Mouse (Mus musculus): ENCODE results near the gene Spryd4. TPM values are rescaled to one million over a fixed set of nuclear protein-coding genes. Genes with fewer than 3 reads are reported as not detected.
"Not testable (repeated sequence)": the region's sequence is repeated elsewhere in the genome, so short reads cannot be mapped to it uniquely, and the experiment has no call there.

Gene Spryd4
- total and polyA plus RNA-seq, 2 experiments from 2014 or later, result 21.4 to 29.5 TPM

DNA sequence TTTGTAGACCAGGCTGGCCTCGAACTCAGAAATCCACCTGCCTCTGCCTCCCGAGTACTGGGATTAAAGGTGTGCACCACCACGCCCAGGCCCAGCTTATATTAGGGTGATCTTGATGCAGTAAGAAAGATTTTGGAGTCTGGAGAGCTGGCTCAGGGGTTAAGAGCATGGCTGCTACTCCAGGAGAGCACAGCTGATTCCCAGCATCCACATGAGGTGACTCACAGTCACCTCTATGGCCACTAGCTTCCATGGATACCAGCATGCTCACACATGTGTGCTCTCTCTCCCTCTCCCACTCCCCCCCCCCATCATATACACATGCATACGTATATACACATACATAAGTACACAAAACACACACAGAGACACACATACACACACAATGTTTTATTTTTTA is 34.3 kb downstream of the Spryd4 start:
- 83% methylated on average over 4 of the region's 4 CpGs for WGBS
- TF ChIP-seq CTCF (IDR thresholded peaks at IDR 0.05), result no peak
- H3K27ac ChIP-seq (ENCODE audit: low read depth, low read length), result no peak overlapping the region
- H3K4me1 ChIP-seq (ENCODE audit: insufficient read depth, low read length), result peaks cover 3% of the 10 kb centered on the region; the same call in 1 of the 2 replicates
- DNase-seq (ENCODE audit: low spot score), result no peak
- ATAC-seq (ENCODE audit: low FRiP score), result no peak
- no peaks in the 10 kb centered on the region for H3K36me3 ChIP-seq (ENCODE audit: insufficient read depth, low read length)
- no peaks in the 10 kb centered on the region for H3K27me3 ChIP-seq (ENCODE audit: insufficient read depth, low read length)
- H3K9ac ChIP-seq (replicated peaks; ENCODE audit: low read length, poor library complexity, severe bottlenecking), result no peak overlapping the region
- no peaks in the 10 kb centered on the region for H3K9me3 ChIP-seq (ENCODE audit: low read length)
- H3K4me2 ChIP-seq (ENCODE audit: low read depth, low read length, poor library complexity, severe bottlenecking), result no peak overlapping the region
- no peak overlapping the region for H3K4me3 ChIP-seq (ENCODE audit: low read depth, low read length)

DNA sequence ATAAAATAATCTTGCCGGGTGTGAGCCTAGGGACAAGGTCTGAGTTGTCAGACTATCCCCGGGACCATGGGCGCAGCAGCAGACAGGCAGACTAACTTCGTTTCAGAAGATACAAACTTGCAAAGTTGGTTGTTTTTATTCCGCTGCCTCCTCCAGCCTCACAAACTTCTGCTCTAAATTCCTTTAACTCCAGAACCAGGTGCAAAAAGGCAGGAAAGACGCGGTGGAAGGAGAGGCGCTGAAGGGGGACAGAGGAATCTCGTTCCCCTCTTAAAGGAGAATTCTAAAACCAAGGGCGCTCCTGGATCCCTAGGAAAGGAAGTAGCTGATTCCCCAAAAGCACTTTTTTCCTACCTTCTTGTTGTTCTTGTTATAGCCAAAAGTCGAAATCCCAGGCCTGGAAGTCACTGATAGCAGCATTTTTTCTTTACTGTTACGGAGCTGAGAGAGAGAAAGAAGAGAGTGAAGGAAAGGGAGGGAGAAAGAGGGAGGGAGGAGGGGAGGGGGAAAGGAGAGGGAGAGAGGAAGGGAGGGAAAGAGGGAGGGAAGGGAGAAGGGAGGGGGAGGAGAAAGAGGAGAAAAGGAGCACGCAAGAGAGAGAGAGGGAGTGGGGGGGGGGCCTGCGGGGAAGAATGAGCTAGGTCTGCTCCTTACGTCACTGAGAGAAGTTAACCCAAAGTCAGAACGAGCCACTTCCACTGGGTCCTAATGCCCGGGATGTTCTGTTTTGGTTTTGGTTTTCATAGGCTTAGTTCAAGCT is 35.4 kb downstream of the Spryd4 start:
- DNase-seq (ENCODE audit: low spot score), result peak; percentile 85
- peak; percentile 68; the same call in 1 of the 2 replicates for ATAC-seq (ENCODE audit: low FRiP score)
- Histone ChIP-seq H3K36me3 (ENCODE audit: insufficient read depth, low read length) (no peaks in the 10 kb centered on the region), H3K9me3 (ENCODE audit: low read length) (no peaks in the 10 kb centered on the region), H3K9ac (replicated peaks; ENCODE audit: low read length, poor library complexity, severe bottlenecking) (peak overlapping the region; percentile 52), H3K4me2 (ENCODE audit: low read depth, low read length, poor library complexity, severe bottlenecking) (peak overlapping the region; percentile 55), H3K27ac (ENCODE audit: low read depth, low read length) (peak overlapping the region; percentile 19; the same call in 1 of the 2 replicates), H3K4me1 (ENCODE audit: insufficient read depth, low read length) (peaks cover 3% of the 10 kb centered on the region; the same call in 1 of the 2 replicates), H3K4me3 (ENCODE audit: low read depth, low read length) (peak overlapping the region; percentile 42), H3K27me3 (ENCODE audit: insufficient read depth, low read length) (no peaks in the 10 kb centered on the region)
- WGBS, result under 1% methylated on average over 17 of the region's 17 CpGs
- no peak for TF ChIP-seq CTCF (IDR thresholded peaks at IDR 0.05)

DNA sequence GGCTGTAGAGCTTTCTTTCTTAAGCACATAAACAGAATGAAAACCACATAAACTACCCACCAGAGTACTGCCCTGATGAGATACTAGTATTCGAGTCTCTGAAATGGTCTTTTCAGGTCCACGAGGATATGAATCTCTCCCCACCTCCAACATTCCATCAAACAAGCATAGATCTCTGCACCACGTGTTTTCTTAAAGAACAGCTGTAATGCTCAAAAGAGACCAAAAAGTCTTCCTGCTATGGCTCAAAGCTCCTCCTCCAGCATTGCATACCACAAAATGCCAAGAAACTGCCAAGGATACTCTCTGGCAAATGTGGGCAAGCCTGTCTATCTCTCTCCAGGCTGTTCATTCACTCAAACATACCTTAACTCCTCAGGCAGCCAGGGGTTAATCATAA is 36.3 kb downstream of the Spryd4 start:
- H3K9me3 ChIP-seq (ENCODE audit: low read length), result no peaks in the 10 kb centered on the region
- H3K27me3 ChIP-seq (ENCODE audit: insufficient read depth, low read length), result no peaks in the 10 kb centered on the region
- peak overlapping the region; percentile 52 for H3K9ac ChIP-seq (replicated peaks; ENCODE audit: low read length, poor library complexity, severe bottlenecking)
- ATAC-seq (ENCODE audit: low FRiP score), result no peak
- H3K4me2 ChIP-seq (ENCODE audit: low read depth, low read length, poor library complexity, severe bottlenecking), result peak overlapping the region; percentile 55
- H3K4me3 ChIP-seq (ENCODE audit: low read depth, low read length), result peak overlapping the region; percentile 42
- no peak overlapping the region for H3K27ac ChIP-seq (ENCODE audit: low read depth, low read length)
- 8% methylated on average over 3 of the region's 3 CpGs for WGBS
- H3K4me1 ChIP-seq (ENCODE audit: insufficient read depth, low read length), result peaks cover 3% of the 10 kb centered on the region; the same call in 1 of the 2 replicates
- DNase-seq (ENCODE audit: low spot score), result no peak
- no peaks in the 10 kb centered on the region for H3K36me3 ChIP-seq (ENCODE audit: insufficient read depth, low read length)
- TF ChIP-seq CTCF (IDR thresholded peaks at IDR 0.05), result no peak

DNA sequence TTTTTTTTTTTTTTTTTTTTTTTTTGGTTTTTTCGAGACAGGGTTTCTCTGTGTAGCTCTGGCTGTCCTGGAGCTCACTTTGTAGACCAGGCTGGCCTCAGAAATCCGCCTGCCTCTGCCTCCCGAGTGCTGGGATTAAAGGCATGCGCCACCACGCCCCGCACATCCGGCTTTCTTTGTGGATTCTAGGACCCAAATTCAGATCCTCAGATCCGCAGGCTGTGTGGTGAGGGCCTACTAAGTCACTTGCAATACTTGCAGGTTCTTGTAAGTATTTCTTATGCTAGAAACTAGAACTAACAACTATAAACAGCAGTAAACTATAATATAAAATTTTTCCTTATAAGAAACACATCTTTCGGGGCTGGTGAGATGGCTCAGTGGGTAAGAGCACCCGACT is 40.3 kb downstream of the Spryd4 start:
- H3K27ac ChIP-seq (ENCODE audit: low read depth, low read length); H3K9ac ChIP-seq (replicated peaks; ENCODE audit: low read length, poor library complexity, severe bottlenecking); H3K36me3 ChIP-seq (ENCODE audit: insufficient read depth, low read length); H3K4me2 ChIP-seq (ENCODE audit: low read depth, low read length, poor library complexity, severe bottlenecking); DNase-seq (ENCODE audit: low spot score); H3K27me3 ChIP-seq (ENCODE audit: insufficient read depth, low read length); H3K9me3 ChIP-seq (ENCODE audit: low read length); H3K4me1 ChIP-seq (ENCODE audit: insufficient read depth, low read length); H3K4me3 ChIP-seq (ENCODE audit: low read depth, low read length); ATAC-seq (ENCODE audit: low FRiP score): not testable (repeated sequence)
- WGBS, result 97% methylated on average over 10 of the region's 10 CpGs

DNA sequence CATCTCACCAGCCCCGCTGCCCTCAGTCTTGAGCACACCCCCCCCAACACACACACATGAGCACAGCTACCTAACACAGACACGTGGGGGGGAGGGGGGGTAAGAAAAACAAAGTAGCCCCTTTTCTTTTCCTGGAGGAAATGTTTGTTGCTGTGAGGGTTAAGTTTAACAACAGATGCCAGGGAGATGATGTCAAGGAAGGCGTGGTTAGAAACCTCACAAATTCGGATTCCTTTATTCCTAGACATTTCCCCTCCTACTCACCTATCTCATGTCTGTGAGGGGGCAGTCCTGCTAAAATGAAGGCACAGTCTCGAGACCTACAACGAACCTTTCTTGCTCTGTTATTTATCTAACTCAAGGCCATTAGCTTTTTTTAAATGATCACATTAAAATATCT is 44.5 kb downstream of the Spryd4 start:
- no peak overlapping the region for H3K9ac ChIP-seq (replicated peaks; ENCODE audit: low read length, poor library complexity, severe bottlenecking)
- H3K27me3 ChIP-seq (ENCODE audit: insufficient read depth, low read length), result no peaks in the 10 kb centered on the region
- H3K27ac ChIP-seq (ENCODE audit: low read depth, low read length), result no peak overlapping the region
- TF ChIP-seq CTCF (IDR thresholded peaks at IDR 0.05), result no peak
- H3K36me3 ChIP-seq (ENCODE audit: insufficient read depth, low read length), result no peaks in the 10 kb centered on the region
- ATAC-seq (ENCODE audit: low FRiP score) (no peak), DNase-seq (ENCODE audit: low spot score) (no peak)
- whole genome bisulfite sequencing, result 62% methylated on average over 6 of the region's 6 CpGs
- H3K9me3 ChIP-seq (ENCODE audit: low read length), result no peaks in the 10 kb centered on the region
- no peak overlapping the region for H3K4me3 ChIP-seq (ENCODE audit: low read depth, low read length)
- H3K4me2 ChIP-seq (ENCODE audit: low read depth, low read length, poor library complexity, severe bottlenecking), result no peak overlapping the region
- H3K4me1 ChIP-seq (ENCODE audit: insufficient read depth, low read length), result no peaks in the 10 kb centered on the region

DNA sequence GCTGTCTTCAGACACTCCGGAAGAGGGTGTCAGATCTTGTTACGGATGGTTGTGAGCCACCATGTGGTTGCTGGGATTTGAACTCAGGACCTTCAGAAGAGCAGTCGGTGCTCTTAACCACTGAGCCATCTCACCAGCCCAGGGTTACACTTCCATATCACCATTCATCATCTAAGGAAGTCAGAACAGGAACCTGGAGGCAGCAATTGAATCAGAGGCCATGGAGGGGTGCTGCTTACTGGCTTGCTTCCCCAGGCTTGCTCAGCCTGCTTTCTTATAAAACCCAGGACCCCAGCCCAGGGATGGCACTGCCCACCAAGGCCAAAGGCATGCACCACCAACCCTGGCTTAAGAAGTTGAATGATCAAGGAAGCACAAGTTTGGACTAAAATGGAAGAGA is 45.9 kb downstream of the Spryd4 start:
- H3K4me2 ChIP-seq (ENCODE audit: low read depth, low read length, poor library complexity, severe bottlenecking); ATAC-seq (ENCODE audit: low FRiP score); H3K36me3 ChIP-seq (ENCODE audit: insufficient read depth, low read length); DNase-seq (ENCODE audit: low spot score); H3K4me1 ChIP-seq (ENCODE audit: insufficient read depth, low read length); H3K9me3 ChIP-seq (ENCODE audit: low read length); H3K27me3 ChIP-seq (ENCODE audit: insufficient read depth, low read length); H3K9ac ChIP-seq (replicated peaks; ENCODE audit: low read length, poor library complexity, severe bottlenecking); H3K27ac ChIP-seq (ENCODE audit: low read depth, low read length); H3K4me3 ChIP-seq (ENCODE audit: low read depth, low read length): not testable (repeated sequence)
- WGBS, result 100% methylated on average over 1 of the region's 3 CpGs

Other genes starting within 250 kb of the Spryd4 start
- gene Hsd17b6, start 204.2 kb downstream of the Spryd4 start, total RNA-seq (2014; rRNA removed), result not detected in 2 replicates
- not detected in 2 replicates for gene Hsd17b6, start 204.2 kb downstream of the Spryd4 start, polyA plus RNA-seq (2015; fragmentation: Nextera tagmentation; extraction: Ambion mirVana)
- gene Prim1, start 196.6 kb downstream of the Spryd4 start, total RNA-seq (2014; rRNA removed), result 19.8 and 30.1 TPM in 2 replicates
- gene Prim1, start 196.6 kb downstream of the Spryd4 start, polyA plus RNA-seq (2015; fragmentation: Nextera tagmentation; extraction: Ambion mirVana), result 33.5 and 33.6 TPM in 2 replicates
- 415 and 452 TPM in 2 replicates for gene Naca, start 176.2 kb downstream of the Spryd4 start, total RNA-seq (2014; rRNA removed)
- gene Naca, start 176.2 kb downstream of the Spryd4 start, polyA plus RNA-seq (2015; fragmentation: Nextera tagmentation; extraction: Ambion mirVana), result 443 and 454 TPM in 2 replicates
- gene Ptges3, start 152.9 kb downstream of the Spryd4 start, total RNA-seq (2014; rRNA removed), result 109 and 117 TPM in 2 replicates
- 390 and 433 TPM in 2 replicates for gene Ptges3, start 152.9 kb downstream of the Spryd4 start, polyA plus RNA-seq (2015; fragmentation: Nextera tagmentation; extraction: Ambion mirVana)
- gene Atp5b, start 128.5 kb downstream of the Spryd4 start, total RNA-seq (2014; rRNA removed), result 4,011 and 6,126 TPM in 2 replicates
- gene Atp5b, start 128.5 kb downstream of the Spryd4 start, polyA plus RNA-seq (2015; fragmentation: Nextera tagmentation; extraction: Ambion mirVana), result 2,103 and 2,155 TPM in 2 replicates
- 14.0 and 17.3 TPM in 2 replicates for gene Baz2a, start 120.2 kb downstream of the Spryd4 start, total RNA-seq (2014; rRNA removed)
- gene Baz2a, start 120.2 kb downstream of the Spryd4 start, polyA plus RNA-seq (2015; fragmentation: Nextera tagmentation; extraction: Ambion mirVana), result 8.0 and 9.3 TPM in 2 replicates
- 11.1 and 12.9 TPM in 2 replicates for gene Rbms2, start 31.5 kb downstream of the Spryd4 start, total RNA-seq (2014; rRNA removed)
- gene Rbms2, start 31.5 kb downstream of the Spryd4 start, polyA plus RNA-seq (2015; fragmentation: Nextera tagmentation; extraction: Ambion mirVana), result 5.2 and 5.3 TPM in 2 replicates
- 2.5 and 4.4 TPM in 2 replicates for gene Gls2, start 17.4 kb downstream of the Spryd4 start, total RNA-seq (2014; rRNA removed)
- gene Gls2, start 17.4 kb downstream of the Spryd4 start, polyA plus RNA-seq (2015; fragmentation: Nextera tagmentation; extraction: Ambion mirVana), result 1.2 and 2.5 TPM in 2 replicates
- gene Mip, start 14.0 kb upstream of the Spryd4 start, total RNA-seq (2014; rRNA removed), result 0.22 TPM in 1 of 2 replicates, not detected in the other
- 0.13 TPM in 1 of 2 replicates, not detected in the other for gene Mip, start 14.0 kb upstream of the Spryd4 start, polyA plus RNA-seq (2015; fragmentation: Nextera tagmentation; extraction: Ambion mirVana)
- 11.0 and 14.6 TPM in 2 replicates for gene Timeless, start 20.3 kb upstream of the Spryd4 start, total RNA-seq (2014; rRNA removed)
- 7.7 and 8.1 TPM in 2 replicates for gene Timeless, start 20.3 kb upstream of the Spryd4 start, polyA plus RNA-seq (2015; fragmentation: Nextera tagmentation; extraction: Ambion mirVana)
- gene Apon, start 42.3 kb upstream of the Spryd4 start, total RNA-seq (2014; rRNA removed), result not detected in 2 replicates
- gene Apon, start 42.3 kb upstream of the Spryd4 start, polyA plus RNA-seq (2015; fragmentation: Nextera tagmentation; extraction: Ambion mirVana), result not detected in 2 replicates
- gene Apof, start 56.9 kb upstream of the Spryd4 start, total RNA-seq (2014; rRNA removed), result 0.42 TPM in 1 of 2 replicates, not detected in the other
- gene Apof, start 56.9 kb upstream of the Spryd4 start, polyA plus RNA-seq (2015; fragmentation: Nextera tagmentation; extraction: Ambion mirVana), result 0.20 and 0.83 TPM in 2 replicates
- gene Stat2, start 58.8 kb upstream of the Spryd4 start, total RNA-seq (2014; rRNA removed), result 8.7 and 9.8 TPM in 2 replicates
- gene Stat2, start 58.8 kb upstream of the Spryd4 start, polyA plus RNA-seq (2015; fragmentation: Nextera tagmentation; extraction: Ambion mirVana), result 10.5 and 12.9 TPM in 2 replicates
- gene Il23a, start 86.9 kb upstream of the Spryd4 start, total RNA-seq (2014; rRNA removed), result not detected in 2 replicates
- 0.12 TPM in 1 of 2 replicates, not detected in the other for gene Il23a, start 86.9 kb upstream of the Spryd4 start, polyA plus RNA-seq (2015; fragmentation: Nextera tagmentation; extraction: Ambion mirVana)
- gene Pan2, start 91.5 kb upstream of the Spryd4 start, total RNA-seq (2014; rRNA removed), result 18.3 and 19.0 TPM in 2 replicates
- gene Pan2, start 91.5 kb upstream of the Spryd4 start, polyA plus RNA-seq (2015; fragmentation: Nextera tagmentation; extraction: Ambion mirVana), result 12.5 and 13.4 TPM in 2 replicates
- gene Cnpy2, start 110.7 kb upstream of the Spryd4 start, total RNA-seq (2014; rRNA removed), result 40.3 and 49.4 TPM in 2 replicates
- gene Cnpy2, start 110.7 kb upstream of the Spryd4 start, polyA plus RNA-seq (2015; fragmentation: Nextera tagmentation; extraction: Ambion mirVana), result 164 and 176 TPM in 2 replicates
- 279 and 309 TPM in 2 replicates for gene Cs, start 125.9 kb upstream of the Spryd4 start, total RNA-seq (2014; rRNA removed)
- 255 and 271 TPM in 2 replicates for gene Cs, start 125.9 kb upstream of the Spryd4 start, polyA plus RNA-seq (2015; fragmentation: Nextera tagmentation; extraction: Ambion mirVana)
- gene Coq10a, start 157.2 kb upstream of the Spryd4 start, total RNA-seq (2014; rRNA removed), result 42.8 and 53.2 TPM in 2 replicates
- gene Coq10a, start 157.2 kb upstream of the Spryd4 start, polyA plus RNA-seq (2015; fragmentation: Nextera tagmentation; extraction: Ambion mirVana), result 51.7 and 56.4 TPM in 2 replicates
- 43.6 and 49.1 TPM in 2 replicates for gene Ankrd52, start 165.3 kb upstream of the Spryd4 start, total RNA-seq (2014; rRNA removed)
- 7.8 and 9.9 TPM in 2 replicates for gene Ankrd52, start 165.3 kb upstream of the Spryd4 start, polyA plus RNA-seq (2015; fragmentation: Nextera tagmentation; extraction: Ambion mirVana)
- 0.16 and 0.61 TPM in 2 replicates for gene Slc39a5, start 189.4 kb upstream of the Spryd4 start, total RNA-seq (2014; rRNA removed)
- 0.16 and 0.27 TPM in 2 replicates for gene Slc39a5, start 189.4 kb upstream of the Spryd4 start, polyA plus RNA-seq (2015; fragmentation: Nextera tagmentation; extraction: Ambion mirVana)
- gene Nabp2, start 199.7 kb upstream of the Spryd4 start, total RNA-seq (2014; rRNA removed), result 63.1 and 82.0 TPM in 2 replicates
- gene Nabp2, start 199.7 kb upstream of the Spryd4 start, polyA plus RNA-seq (2015; fragmentation: Nextera tagmentation; extraction: Ambion mirVana), result 145 and 157 TPM in 2 replicates
- 94.3 and 103 TPM in 2 replicates for gene Rnf41, start 199.8 kb upstream of the Spryd4 start, total RNA-seq (2014; rRNA removed)
- gene Rnf41, start 199.8 kb upstream of the Spryd4 start, polyA plus RNA-seq (2015; fragmentation: Nextera tagmentation; extraction: Ambion mirVana), result 91.6 and 93.8 TPM in 2 replicates
- gene Smarcc2, start 247.4 kb upstream of the Spryd4 start, total RNA-seq (2014; rRNA removed), result 216 and 233 TPM in 2 replicates
- gene Smarcc2, start 247.4 kb upstream of the Spryd4 start, polyA plus RNA-seq (2015; fragmentation: Nextera tagmentation; extraction: Ambion mirVana), result 129 and 143 TPM in 2 replicates